Mouse (Mus musculus) bone marrow macrophage, adult 2 months (primary cell): ENCODE measurements around the gene Sik3. TPM values are rescaled to one million over a fixed set of nuclear protein-coding genes. Genes with fewer than 3 reads are reported as not detected.

Source experiments
- H3K27ac ChIP-seq: 2 replicates; pipeline ENCODE4 v1.5.1; 2012; ENCODE audit warnings: low read depth, low read length; ENCODE audit not compliant: insufficient read depth
- H3K4me1 ChIP-seq: 2 replicates; pipeline ENCODE4 v1.6.1; 2012; ENCODE audit warnings: low read length; ENCODE audit not compliant: control insufficient read depth, insufficient read depth
- H3K4me3 ChIP-seq: 2 replicates; pipeline ENCODE4 v1.5.1; 2012; ENCODE audit warnings: mild to moderate bottlenecking, low read length, moderate library complexity; ENCODE audit not compliant: insufficient read depth
- CTCF ChIP-seq: IDR thresholded peaks from 2 replicates; pipeline ENCODE4 v1.5.1; 2012; ENCODE audit warnings: low read depth, mild to moderate bottlenecking, low read length, moderate library complexity
- POLR2A ChIP-seq: IDR thresholded peaks from 2 replicates; pipeline ENCODE4 v1.6.1; 2012; ENCODE audit warnings: mild to moderate bottlenecking, low read depth, low read length, borderline replicate concordance
- polyA plus RNA-seq: library from polyadenylated mRNA; stranded (reverse); fragments of >200 nt; gene quantifications from 2 replicates; pipeline ENCODE4 v1.2.4, GENCODE M21; 2012; ENCODE audit not compliant: missing spikeins, insufficient read depth, insufficient read length

Sik3 gene
- polyA plus RNA-seq, 1 experiment = 24.4 TPM

DNA sequence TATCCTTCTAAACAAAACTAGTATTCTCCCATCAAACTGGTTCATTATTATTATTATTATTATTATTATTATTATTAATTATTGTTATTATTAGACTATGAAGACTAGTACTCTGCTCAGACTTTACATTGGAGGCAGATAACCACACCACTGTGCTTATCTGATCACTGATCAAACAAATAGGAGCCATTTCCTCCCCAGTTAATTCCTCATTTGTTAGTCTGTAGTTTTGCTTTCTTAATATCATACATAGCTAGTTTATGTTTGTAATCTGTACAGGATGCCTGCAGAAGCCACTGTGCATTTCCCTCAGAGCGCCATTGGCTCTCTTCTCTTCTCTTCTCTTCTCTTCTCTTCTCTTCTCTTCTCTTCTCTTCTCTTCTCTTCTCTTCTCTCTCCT is 129.9 kb downstream of the Sik3 start:
- Histone ChIP-seq H3K4me3 (no peak overlapping the region), H3K4me1 (peaks cover 8% of the 10 kb centered on the region), H3K27ac (no peak overlapping the region)
- TF ChIP-seq CTCF = no peak
- no peak for TF ChIP-seq POLR2A

DNA sequence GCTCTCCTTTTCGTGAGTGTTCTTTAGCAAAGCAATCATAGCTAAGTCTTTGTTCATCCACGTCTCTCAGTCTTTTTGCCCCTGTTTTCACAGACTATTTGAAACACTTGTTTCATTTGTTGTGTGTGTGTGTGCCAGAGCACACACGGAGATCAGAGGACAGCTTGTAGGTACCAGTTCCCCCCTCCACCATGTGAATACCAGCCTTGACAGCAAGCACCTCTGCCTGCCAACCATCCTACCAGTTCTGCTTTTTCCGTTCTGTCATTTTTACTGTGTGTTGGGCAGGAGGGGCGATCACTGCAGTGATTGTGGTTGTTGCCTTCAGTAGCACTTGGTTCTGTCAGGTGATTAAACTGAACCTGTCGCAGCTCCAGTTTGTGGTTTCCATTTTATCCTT is 132.4 kb downstream of the Sik3 start:
- Histone ChIP-seq H3K27ac (no peak overlapping the region), H3K4me1 (peaks cover 10% of the 10 kb centered on the region), H3K4me3 (no peak overlapping the region)
- TF ChIP-seq POLR2A = no peak
- no peak for TF ChIP-seq CTCF

DNA sequence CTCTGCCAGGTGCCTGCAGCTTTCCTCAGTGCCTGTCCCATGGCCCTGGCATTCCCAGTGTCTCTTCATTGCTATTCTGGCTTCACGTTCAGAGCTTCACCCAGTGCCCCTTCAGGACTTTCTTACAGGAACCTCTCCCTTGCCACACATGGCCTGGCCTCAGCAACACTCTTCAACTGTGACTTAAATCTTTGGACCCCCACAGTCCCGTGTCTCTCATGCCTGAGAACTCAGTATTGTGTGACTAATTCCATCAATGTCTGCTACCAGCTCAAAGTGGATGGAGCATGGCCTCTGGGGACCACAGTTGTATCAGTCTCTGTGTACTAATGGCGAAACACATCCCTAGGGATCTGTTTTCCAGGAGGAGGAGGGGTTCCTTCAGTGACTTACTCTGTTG is 133.8 kb downstream of the Sik3 start:
- H3K4me1 ChIP-seq = peaks cover 24% of the 10 kb centered on the region
- H3K27ac ChIP-seq = no peak overlapping the region
- TF ChIP-seq CTCF (no peak), POLR2A (no peak)
- H3K4me3 ChIP-seq = no peak overlapping the region

DNA sequence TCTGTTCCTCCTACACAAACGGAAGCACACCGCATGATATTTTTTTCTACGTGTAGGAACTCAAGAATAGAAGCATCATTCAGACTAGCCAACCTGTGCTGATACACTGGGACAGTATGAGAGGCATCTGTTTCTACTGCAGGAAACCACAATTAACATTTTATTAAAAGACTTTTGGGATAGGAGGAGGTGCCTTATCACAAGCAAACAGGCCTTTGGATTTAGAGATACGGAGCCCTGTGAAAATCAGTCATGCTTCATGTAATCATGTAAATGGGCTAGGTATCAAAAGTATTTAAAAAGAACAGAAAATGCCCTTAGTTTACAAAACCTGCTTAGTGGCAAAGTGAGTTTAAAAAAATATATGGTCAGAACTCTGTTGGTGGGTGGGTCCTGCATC is 136.1 kb downstream of the Sik3 start:
- H3K27ac ChIP-seq = no peak overlapping the region
- peaks cover 44% of the 10 kb centered on the region for H3K4me1 ChIP-seq
- TF ChIP-seq POLR2A (no peak), CTCF (no peak)
- H3K4me3 ChIP-seq = no peak overlapping the region

DNA sequence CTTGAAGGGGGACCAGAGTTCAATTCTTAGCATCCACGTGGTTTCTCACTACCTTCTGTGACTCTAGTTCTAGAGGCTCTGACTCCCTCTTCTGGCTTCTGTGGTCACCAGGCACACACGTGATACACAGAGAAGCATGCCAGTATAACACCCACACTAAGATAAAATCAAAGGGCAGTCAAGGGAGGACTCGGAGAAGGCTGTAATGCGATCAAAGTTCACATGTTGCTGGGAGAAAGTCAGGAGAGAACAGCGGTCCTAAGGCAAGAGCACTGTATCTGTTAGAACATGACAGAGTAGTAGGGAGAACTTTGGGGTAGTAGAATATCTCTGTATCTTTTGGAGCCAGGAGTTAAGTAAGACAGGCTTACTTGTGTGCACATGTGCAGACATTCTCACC is 136.8 kb downstream of the Sik3 start:
- Histone ChIP-seq H3K27ac (no peak overlapping the region), H3K4me1 (peaks cover 47% of the 10 kb centered on the region), H3K4me3 (no peak overlapping the region)
- TF ChIP-seq POLR2A = no peak
- TF ChIP-seq CTCF = no peak

DNA sequence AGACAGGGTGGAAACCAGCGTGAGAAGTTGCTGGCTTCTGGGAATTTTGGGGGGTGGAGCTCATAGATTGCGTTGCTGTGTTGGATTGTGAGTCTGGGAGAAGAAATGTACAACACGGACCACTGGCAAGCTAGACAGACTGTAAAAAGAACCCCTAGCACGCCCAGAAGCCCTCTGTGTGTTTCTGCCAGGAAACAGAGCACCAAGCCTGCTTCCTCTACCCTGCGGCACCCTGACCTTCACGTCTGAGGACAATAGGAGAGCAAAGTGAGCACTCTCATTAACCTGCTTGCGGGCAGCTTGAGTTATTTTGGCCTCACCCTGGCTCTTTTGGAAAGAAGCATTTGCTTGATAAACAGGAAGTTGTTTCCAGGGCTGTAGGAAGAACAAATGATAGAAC is 137.5 kb downstream of the Sik3 start:
- peaks cover 43% of the 10 kb centered on the region for H3K4me1 ChIP-seq
- no peak for TF ChIP-seq POLR2A
- no peak for TF ChIP-seq CTCF

DNA sequence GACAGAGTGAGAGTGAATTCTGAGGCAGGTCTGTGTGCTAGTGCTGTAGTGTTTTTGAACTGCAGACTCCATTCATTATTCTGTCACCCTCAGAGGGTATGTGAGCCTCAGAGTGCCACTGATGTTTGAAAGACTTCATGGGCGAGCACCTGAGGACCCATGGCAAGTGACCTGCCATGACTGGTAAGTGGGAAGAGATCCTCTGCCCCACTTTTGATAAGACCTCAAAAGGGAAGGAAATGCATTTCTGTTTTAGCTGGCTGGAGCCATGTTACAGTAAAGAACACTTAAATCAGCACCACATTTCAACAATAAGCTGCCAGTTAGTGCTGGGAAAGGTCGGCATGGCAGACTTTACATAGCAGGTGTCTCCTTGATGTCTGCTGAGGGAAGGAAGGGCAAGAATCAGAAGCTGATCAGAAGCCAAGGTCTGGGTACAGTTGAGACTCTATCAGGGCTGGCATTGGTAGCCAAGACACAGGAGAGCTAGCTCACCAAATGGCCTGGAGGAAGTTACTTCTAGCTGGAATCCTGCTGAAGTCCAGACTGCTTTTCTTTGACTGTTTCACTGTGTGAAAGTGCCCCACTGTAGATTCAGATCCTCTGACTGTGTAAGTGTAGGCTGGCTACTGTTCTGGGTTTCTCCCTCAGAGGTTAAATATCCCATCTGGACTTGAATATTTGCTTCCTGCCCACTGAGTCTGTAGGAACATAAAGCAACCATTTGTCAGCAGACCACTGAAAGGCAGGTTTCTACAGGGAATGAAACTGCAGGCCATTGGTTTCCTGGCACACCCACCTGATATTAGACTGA is 138.5 kb downstream of the Sik3 start:
- TF ChIP-seq CTCF (no peak), POLR2A (no peak)
- H3K27ac ChIP-seq = 0 out of 2 replicates have a peak overlapping the region, but pooled peaks have one; percentile 9
- H3K4me1 ChIP-seq = peaks cover 42% of the 10 kb centered on the region
- H3K4me3 ChIP-seq = no peak overlapping the region

More for the DNA sequence above, 137.5 kb downstream of the Sik3 start:
- Histone ChIP-seq H3K27ac (no peak overlapping the region), H3K4me3 (no peak overlapping the region)

DNA sequence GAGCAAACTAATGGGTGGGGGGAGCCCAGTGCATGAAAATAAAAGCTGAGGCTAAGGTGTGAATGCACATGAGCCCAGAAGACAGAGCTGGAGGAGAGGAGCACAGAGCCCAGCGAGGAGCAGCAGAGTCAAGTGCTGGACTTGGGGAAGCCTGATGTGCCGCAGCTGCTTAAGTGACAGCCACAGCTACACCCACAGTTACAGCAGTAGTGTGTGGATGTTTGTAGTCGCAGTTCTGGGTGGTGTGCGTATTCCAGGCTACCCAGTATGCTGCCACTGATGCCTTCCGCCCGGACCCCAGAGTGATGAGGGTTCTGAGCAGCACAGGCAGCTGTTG is 139.1 kb downstream of the Sik3 start:
- H3K27ac ChIP-seq = no peak overlapping the region
- H3K4me3 ChIP-seq = no peak overlapping the region
- H3K4me1 ChIP-seq = peaks cover 42% of the 10 kb centered on the region

DNA sequence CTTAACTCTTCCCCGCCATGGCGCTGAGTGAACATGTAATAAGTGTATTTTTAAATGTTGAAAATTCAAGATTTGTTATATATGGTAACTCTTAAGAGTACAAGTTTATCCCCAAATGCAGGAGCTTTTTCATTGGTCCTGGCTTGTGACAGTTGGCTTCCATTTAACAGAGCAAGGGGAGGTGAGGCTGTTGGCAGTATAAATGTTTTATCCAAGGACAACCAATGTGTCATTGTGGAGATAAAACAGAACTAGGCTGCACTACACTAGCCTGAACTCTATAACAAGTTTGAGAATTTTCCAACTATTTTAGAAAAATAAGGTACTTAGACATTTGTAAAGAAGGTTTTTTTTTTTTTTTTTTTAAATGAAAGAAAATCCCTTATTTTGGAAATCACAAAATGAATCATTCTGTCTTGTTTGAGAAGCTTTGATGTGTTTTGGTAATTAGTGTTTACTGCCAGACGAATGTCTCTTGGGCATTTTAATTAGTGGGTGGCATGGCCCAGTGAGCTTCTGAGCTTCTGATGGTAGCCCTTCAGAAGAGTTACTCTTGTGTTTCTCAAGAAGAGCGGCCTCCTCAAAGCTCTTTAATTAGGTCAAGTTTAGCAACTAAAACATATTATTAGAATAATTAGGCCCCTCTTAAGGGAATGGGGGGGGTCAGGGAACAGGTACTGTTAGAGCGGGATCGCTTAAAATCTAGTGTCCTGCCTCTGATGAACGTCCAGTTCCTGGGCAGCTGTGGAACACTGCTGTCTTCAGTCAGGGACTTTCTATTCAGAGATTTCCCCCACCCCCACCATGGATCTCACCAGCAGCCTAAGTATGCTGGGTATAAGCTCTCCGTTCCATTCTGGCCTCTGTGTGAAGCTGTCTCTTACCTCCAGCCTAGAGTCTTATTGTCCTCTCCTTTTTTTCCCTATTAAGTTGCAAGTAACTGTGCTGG is 139.7 kb downstream of the Sik3 start:
- TF ChIP-seq CTCF = no peak
- TF ChIP-seq POLR2A = no peak
- Histone ChIP-seq H3K4me3 (no peak overlapping the region), H3K27ac (no peak overlapping the region), H3K4me1 (peaks cover 39% of the 10 kb centered on the region)

More for the DNA sequence above, 139.1 kb downstream of the Sik3 start:
- no peak for TF ChIP-seq POLR2A
- TF ChIP-seq CTCF = no peak

DNA sequence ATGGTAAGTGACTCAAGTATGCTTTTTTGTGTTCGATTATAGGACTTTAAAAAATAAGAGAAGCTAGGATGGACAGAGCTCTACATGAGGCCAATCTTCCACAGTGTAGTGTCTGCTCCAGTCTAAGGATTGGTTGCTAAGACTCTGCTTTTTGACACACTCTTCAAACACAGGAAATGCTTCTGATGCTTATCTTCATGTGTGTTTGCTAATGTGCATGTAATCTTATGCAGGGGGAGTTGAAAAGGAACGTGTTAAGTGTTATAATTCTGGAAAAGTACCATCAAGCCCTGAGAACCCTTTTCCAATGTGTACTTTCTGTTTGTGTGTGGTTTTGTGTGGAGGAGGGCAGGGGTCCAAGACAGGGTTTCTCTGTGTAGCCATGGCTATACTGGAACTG is 141.8 kb downstream of the Sik3 start:
- no peak overlapping the region for H3K27ac ChIP-seq
- no peak overlapping the region for H3K4me3 ChIP-seq
- peaks cover 39% of the 10 kb centered on the region for H3K4me1 ChIP-seq
- no peak for TF ChIP-seq CTCF
- TF ChIP-seq POLR2A = no peak
